Mouse (Mus musculus) CD8-positive naive resting alpha-beta T cell, adult 2 months (primary cell): ENCODE data around the gene Ptpn14.
"Not testable (repeated sequence)": the region's sequence is repeated elsewhere in the genome, so short reads cannot be mapped to it uniquely, and the experiment has no call there.

ENCODE experiments used
- DNase-seq, 2 experiments: peaks; one replicate each; pipeline ENCODE4 v3.0.0; 2022; ENCODE audit warnings: low read depth in 2 of 2, low spot score in 2 of 2

The Ptpn14 gene

DNA sequence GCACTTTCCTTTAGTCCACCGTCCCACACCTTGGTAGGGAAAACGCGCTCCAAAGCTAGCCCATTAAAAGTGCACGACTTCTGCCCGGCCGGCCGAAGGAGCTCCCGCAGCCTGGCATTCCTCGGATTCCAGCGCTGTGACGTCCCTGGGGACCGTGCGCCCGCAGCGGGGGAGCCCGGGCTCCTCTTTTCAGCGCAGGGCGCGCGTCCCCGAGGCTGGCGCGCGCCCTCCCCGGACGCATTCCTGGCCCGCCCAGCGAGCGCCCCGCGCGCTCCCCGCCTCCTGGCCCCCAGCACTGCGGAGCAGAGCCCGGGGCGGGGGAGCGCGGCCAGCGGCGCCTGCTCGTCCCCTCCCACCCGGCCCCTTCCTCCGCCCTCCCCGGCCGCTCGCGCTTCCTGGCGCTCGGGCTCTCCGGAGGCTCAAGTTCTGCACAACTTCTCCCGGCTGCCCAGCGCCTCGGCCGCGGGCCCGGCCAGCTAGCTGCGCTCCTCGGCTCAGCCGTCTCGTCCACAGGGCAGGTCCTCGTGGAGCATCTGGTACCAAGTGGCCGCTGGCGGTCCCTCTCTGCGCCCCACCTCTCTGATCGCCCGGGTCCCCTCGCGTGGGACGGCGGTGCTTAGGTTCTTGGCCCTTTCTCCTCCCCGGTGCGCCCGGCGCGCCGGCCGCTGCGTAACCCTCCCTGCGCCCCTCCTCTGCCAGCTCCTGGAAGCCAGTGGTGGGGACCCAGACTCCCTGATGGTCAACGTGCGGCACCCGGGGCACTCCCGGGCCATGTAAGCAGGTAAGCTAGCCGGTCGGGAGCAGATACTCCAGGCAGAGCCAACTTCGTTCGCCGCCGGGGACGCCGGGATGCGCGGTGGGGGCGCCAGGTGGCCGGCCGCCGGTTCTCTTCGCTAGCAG is at the start of gene Ptpn14:
Gene Ptpn14, plus strand, starts transcription at position 385 of the 900 bp plus-strand sequence.
- no peak for DNase-seq

DNA sequence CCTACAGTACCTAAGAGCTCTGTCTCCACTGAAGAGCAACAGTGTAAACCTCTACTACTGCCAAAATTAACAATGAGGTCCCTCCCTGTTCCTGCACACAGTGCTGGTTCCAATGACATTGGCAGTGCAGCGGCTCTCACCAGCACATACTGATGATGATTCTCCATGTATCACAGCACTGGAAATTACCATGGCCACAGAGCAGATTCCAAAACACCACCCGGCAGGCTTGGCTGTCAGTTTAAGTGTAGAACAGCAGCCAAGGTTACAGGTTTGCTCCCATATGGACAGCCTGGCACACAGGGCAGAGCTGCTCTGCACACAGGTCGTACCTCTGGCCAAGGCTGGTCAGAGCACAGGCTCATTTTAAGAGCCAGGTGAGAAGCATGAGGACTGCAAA is 48.5 kb upstream of the Ptpn14 start:
- no peak for DNase-seq

DNA sequence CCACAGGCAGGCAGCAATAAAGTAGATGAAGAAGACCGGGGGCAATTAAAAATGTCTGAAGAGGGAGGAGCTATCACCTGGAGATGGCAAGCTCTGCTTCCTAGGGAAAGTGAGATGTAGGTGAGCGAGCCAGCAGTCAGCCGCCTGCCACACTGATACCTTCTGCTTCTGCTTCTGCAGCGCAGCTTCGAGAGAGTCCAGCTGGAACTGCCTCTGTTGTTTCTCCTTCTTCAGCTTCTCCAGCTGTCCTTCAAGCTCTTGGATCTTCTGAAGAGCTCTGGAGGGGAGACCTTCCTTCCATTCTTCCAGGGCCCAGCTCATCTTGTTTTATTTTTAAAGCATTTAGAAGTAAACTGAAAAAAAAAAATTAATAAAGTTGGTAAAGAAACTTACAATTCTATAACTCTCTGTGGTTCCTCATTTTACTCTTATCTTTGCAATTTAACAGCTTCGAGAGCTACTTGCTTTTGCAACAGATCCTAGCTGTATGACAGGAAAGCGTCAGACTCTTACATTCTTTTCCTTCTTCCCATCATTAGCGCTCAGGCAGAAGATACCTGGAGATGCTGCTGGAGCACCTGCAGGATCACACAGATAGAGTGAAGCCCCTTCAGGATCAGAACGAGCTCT is 43.2 kb upstream of the Ptpn14 start:
- DNase-seq, result no peak

GRCm38 (mm10) chr1:189686025-189686424 is 42.0 kb upstream of the Ptpn14 start:
- no peak for DNase-seq

- DNase-seq, result peak; percentile 97 to 98
Observed at GRCm38 (mm10) chr1:189687654-189688387, 40.2 kb upstream of the Ptpn14 start, which contains the start of gene Cenpf. Cenpf (minus strand) TSS chr1:189688086.

DNA sequence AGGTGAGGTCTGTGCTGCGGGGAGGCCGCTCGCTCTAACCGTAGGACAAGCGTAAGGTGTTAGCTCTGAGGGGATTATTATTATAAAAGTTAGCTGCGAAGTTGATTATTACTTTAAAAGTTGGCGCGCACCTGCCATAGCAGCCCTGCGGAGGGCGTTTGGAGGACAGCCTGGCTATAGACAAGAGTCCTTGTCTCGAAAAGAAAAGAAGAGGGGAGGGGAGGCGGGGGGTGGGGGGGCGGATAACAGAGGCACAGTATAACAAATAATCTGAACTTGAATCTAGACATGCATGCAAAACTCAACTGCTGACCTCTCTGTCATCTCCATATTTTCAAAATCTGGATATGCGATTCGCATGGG is 39.7 kb upstream of the Ptpn14 start:
- DNase-seq, result no peak

DNA sequence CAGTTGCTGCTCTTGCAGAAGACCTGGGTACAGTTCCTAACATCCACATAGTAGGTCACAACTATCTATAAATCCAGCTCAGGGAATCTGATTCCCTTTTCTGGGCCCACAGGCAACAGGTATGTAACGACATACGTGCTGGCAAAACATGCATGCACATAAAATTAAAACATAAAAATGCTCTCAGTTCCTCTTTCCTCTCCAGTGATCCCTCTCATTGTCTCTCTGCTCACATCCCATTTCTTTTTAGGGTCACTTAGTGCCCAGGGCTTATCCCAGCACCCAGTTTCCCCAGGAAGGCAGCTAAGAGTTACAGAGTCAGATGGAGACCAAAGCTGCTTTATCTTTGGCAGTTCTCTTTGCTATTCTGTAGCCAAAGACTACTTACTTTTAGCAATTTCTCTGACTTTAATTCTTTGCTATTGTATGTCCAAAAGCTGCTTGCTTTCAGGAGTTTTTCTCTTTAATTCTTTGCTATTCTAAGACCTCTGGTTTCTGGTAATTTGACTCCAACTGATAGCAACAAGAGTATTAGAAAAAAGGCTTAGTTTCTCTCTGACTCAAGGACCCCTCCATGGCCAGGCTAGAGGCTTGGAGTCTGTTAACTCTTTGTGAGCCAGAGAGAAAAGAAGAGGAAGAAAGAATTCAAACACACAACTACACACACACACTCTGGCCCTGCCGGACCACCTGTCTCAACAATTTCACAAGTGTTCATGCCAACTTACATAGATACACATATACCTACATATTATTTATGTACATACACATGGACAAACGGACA is 38.8 kb upstream of the Ptpn14 start:
- no peak for DNase-seq

DNA sequence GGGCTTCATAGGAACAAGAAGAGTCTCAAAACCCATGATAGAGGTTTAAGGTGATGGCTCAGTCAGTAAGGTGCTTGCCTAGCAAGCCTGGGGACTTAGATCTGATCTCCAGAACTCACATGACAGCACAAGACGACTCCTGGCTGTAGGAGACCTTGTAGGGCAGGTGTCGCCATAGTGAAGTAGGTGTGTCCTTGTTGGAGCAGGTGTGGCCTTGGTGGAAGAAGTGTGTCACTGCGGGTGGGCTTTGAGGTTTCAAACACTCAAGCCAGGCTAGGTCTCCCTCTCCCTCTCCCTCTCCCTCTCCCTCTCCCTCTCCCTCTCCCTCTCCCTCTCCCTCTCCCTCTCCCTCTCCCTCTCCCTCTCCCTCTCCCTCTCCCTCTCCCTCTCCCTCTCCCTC is 35.6 kb upstream of the Ptpn14 start:
- DNase-seq, result not testable (repeated sequence)

DNA sequence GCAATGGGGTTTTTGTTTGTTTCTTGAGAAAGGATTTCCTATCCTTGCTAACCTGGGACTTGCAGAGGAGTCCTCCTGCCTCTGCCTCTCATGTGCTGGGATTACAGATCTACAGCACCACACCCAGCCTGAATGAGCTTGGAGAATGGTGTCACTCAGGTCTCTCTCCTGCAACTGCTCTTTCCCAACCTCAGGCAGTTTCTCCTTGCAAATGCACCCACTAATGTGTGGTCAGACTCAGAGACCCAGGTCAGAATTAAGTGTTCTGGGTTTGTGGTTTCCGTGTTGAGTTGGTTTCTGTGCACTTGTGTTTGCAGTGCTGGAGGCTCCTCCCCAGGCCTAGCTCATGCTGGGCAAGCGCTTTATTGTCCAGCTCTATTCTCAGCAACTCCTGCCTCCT is 33.7 kb upstream of the Ptpn14 start:
- DNase-seq, result no peak

- no peak for DNase-seq
Observed at GRCm38 (mm10) chr1:189695321-189695720, 32.7 kb upstream of the Ptpn14 start.

- no peak for DNase-seq
Observed at GRCm38 (mm10) chr1:189698416-189698815, 29.7 kb upstream of the Ptpn14 start.

- DNase-seq, result no peak
Observed at GRCm38 (mm10) chr1:189700186-189700585, 27.9 kb upstream of the Ptpn14 start.

DNA sequence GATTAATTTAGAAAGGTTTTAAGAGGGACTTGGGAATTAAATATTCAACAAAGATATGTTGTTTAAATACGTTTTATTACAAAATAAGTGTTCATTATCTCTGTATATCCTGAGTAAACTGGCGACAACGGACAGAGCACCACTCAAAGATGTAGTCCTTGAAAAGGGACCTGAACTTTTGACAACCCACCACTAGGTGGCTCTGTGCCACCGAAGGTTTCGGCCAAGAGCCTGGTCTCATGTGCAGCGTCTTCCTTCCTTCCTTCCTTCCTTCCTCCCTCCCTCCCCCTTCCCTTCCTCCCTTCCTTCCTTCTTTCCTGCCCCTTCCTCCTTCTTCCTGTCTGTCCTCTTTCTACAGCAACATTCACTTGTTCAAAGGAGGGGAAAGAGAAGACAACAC is 27.1 kb upstream of the Ptpn14 start:
- peak; percentile 19 to 22 for DNase-seq

DNA sequence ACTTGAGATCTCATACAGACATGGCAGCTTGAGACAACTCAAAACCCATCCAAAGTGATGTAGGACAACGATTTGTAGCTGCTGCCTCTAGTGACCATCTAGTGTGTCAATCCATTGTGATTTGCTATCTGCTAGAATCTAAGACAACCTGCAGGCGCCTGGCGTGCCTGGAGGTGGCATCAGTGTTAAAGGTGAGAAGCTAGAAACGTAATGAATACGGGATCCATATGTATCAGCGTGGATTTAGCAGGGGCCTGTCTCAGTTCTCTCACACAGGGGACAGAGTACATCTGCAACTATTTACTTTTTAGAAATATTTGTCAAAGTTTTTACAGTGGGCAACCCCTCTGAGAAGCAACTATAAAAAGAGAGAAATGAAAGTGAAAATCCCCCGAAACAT is 24.9 kb upstream of the Ptpn14 start:
- DNase-seq, result no peak

GRCm38 (mm10) chr1:189703591-189703990 is 24.5 kb upstream of the Ptpn14 start:
- no peak for DNase-seq

DNA sequence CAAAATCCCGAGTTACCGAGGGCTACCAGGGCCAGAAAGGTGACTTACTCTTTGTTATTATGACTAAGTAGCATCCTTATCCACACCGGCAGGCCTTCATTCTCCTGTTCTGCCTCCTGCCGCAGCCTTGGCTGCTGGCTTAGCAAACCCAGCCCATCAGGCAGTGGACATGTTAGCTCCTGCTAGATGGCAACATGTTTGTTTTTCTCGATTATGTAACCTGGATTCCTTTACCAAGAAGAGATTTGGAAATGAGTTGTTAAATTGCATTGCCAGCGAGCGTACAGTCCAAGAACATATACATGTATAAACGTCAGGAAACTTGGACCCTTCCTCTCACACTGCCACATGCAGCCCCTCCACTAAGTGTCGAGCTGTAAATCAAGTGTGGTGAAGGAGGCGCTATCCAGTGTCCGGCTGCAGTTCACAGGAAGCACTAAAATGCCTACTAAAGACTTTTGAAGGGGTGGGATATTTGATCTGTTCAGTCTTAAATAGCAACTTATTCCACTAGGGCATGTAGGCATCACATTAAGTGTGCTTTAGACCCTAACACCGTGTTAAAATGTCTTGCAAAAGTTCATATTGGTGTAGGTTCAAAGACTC is 21.9 kb upstream of the Ptpn14 start:
- DNase-seq, result no peak

DNA sequence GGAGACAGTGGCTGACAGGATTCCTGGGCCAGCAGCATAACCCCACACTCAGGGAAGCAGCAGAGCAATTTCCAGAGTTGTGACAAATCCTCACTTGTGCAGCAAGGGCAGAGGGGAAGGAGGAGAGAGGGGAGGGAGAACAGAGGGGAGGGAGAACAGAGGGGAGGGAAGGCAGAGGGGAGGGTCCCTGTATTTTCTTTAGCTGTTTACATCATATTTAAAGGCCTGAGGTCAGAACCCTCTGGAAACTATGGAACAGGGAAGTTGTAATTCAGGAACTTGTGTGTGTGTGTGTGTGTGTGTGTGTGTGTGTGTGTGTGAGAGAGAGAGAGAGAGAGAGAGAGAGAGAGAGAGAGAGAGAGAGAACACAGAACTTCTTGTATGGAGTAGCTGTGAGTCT is 21.1 kb upstream of the Ptpn14 start:
- no peak for DNase-seq

GRCm38 (mm10) chr1:189707419-189707818 is 20.6 kb upstream of the Ptpn14 start:
- DNase-seq, result no peak

GRCm38 (mm10) chr1:189709001-189709400 is 19.1 kb upstream of the Ptpn14 start:
- no peak for DNase-seq

DNA sequence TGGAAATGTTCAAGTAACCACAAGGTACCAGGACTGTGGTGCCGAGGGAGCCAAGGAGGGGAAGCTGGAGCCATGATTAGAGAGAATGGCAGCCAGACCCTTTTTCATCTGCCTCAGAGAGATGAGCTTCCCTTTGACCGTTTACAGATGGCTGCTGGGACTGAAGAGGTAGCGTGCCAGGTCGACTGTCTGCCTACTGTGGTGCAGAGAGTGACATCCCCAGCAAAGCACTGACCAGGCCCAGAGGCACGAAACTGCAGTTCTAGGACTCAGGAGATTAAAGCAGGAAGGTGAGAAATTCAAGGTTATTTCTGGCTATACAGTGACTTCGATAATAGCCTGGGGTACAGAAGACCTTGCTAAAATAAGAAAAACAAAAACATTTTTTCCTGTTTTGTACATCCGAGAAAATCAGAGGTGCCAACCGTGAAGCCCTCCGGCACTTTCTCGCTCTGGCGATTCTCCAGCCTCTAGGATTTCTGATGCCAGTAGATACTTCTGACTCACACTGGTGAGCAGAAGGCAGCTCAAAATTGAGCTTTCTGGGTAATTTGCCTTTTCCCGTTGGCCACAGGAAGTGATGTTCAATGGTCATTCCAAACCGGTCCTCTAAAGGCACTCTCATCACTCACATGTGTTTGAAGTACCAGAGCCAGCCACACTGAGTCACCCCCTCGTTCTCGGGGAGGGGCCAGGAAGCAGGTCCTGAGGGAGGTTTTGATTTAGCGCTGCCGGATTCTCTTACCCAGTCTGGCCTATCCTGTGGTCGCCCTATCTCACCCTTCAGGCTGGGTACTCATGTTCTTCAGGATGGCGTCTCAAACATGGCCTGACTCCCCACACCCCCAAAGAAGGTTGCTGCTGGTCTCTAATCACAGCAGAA is 11.9 kb upstream of the Ptpn14 start:
- no peak for DNase-seq
